Mouse (Mus musculus) G1E (cell line): ENCODE results near the gene Ccar1. TPM values are rescaled to one million over a fixed set of nuclear protein-coding genes. Genes with fewer than 3 reads are reported as not detected.

Experiments
- ATAC-seq: 2 replicates; pipeline ENCODE4 v1.8.0; 2016; ENCODE audit warnings: mild to moderate bottlenecking; ENCODE audit not compliant: insufficient number of reproducible peaks, poor library complexity, low FRiP score, severe bottlenecking; ENCODE audit errors: extremely low read depth
- DNase-seq: peaks from one replicate; pipeline ENCODE4 v3.0.0; 2012; ENCODE audit warnings: low spot score
- H3K27me3 ChIP-seq: 2 replicates; pipeline ENCODE4 v1.6.1; 2012; ENCODE audit warnings: mild to moderate bottlenecking, low read length, inconsistent platforms; ENCODE audit not compliant: insufficient read depth
- H3K36me3 ChIP-seq: replicated peaks from 2 replicates; pipeline ENCODE3; 2012; ENCODE audit warnings: mild to moderate bottlenecking, inconsistent platforms
- H3K4me1 ChIP-seq: 2 replicates; pipeline ENCODE4 v1.6.1; 2012; ENCODE audit warnings: low read depth, low read length, inconsistent platforms, mixed read lengths; ENCODE audit not compliant: insufficient read depth
- H3K4me3 ChIP-seq: 2 replicates; pipeline ENCODE4 v1.5.1; 2012; ENCODE audit warnings: low read depth, mild to moderate bottlenecking, inconsistent platforms, low read length, moderate library complexity, mixed read lengths
- H3K9me3 ChIP-seq: replicated peaks from 2 replicates; pipeline ENCODE4 v1.6.1; 2012; ENCODE audit warnings: inconsistent platforms
- CTCF ChIP-seq: IDR thresholded peaks from 2 replicates; pipeline ENCODE4 v1.5.1; 2012; ENCODE audit warnings: low read depth, low read length, inconsistent platforms, mixed read lengths
- GATA1 ChIP-seq: IDR thresholded peaks from 2 replicates; pipeline ENCODE4 v1.6.1; 2012; ENCODE audit warnings: borderline replicate concordance, low read length, inconsistent platforms, mixed read lengths
- GATA2 ChIP-seq: IDR thresholded peaks from 2 replicates; pipeline ENCODE4 v1.6.1; 2012; ENCODE audit warnings: low read depth, low read length, inconsistent platforms, borderline replicate concordance
- POLR2AphosphoS5 ChIP-seq: IDR thresholded peaks from 2 replicates; pipeline ENCODE4 v1.6.1; 2012; ENCODE audit warnings: low read depth, low read length, inconsistent platforms; ENCODE audit not compliant: insufficient replicate concordance
- TAL1 ChIP-seq: conservative IDR thresholded peaks from 2 replicates; pipeline ENCODE4 v1.6.1; 2012; ENCODE audit warnings: low read depth, low read length, inconsistent platforms, mixed read lengths
- polyA plus RNA-seq: library from polyadenylated mRNA; stranded (reverse); fragments of >175 nt; gene quantifications from 2 replicates; pipeline ENCODE4 v1.2.3, GENCODE M21; 2012
- total RNA-seq, 2 experiments: library from RNA; stranded (forward) in 1 of 2; stranded (reverse) in 1 of 2; fragments of 200-1000 nt in 1 of 2; fragments of >200 nt in 1 of 2; fragmentation: Nextera tagmentation in 1 of 2; gene quantifications; 2 replicates each; pipeline ENCODE4 v1.2.3; 2014 to 2017

The Ccar1 gene
- total and polyA plus RNA-seq, 3 experiments, result 8.7 to 186 (median 75.1) TPM

DNA sequence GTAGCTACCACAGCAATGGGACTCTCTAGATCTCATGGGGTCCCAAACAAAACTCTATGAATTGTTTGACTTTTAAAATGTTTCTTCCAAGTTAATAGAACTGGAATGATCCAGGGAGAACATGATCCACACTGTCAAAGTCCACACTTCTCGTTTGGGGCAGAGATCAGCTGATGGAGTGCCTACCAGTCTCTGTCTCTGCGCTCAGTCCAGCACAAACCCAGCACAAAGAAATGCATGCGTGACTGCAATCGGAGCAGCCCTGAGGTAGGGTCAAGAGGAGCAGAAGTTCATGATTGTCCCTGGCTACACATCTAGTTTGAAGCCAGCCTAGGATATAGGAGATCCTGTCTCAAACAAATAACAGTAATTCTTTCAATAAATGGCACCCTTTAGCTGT is 31.3 kb upstream of the Ccar1 start:
- Histone ChIP-seq H3K27me3 (0 out of 2 replicates have a peak, but pooled peaks cover under 1% of the 10 kb centered on the region), H3K36me3 (no peaks in the 10 kb centered on the region), H3K4me3 (no peak overlapping the region), H3K4me1 (no peaks in the 10 kb centered on the region), H3K9me3 (no peaks in the 10 kb centered on the region)
- ATAC-seq (no peak), DNase-seq (no peak)
- TF ChIP-seq TAL1 (no peak), CTCF (no peak), GATA1 (no peak), POLR2AphosphoS5 (no peak), GATA2 (no peak)

DNA sequence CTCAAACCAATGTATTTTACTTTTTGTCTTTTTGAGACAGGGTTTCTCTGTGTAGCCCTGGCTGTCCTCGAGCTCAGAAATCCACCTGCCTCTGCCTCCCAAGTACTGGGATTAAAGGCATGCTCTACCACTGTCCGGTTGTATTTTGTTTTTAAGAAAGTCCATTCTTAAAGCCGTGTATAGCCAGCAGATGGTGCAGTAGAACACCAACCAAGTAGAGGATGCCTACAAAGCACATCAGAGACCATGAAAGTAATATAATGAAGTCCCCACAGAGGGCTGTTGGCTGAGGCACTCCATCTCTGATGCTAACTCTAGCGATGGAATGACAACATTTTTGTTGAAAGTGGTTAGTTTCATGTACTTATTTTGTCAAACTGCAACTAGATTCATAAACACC is 17.9 kb upstream of the Ccar1 start:
- H3K4me3 ChIP-seq, result no peak overlapping the region
- no peaks in the 10 kb centered on the region for H3K4me1 ChIP-seq
- DNase-seq (no peak), ATAC-seq (no peak)
- H3K36me3 ChIP-seq, result no peaks in the 10 kb centered on the region
- TF ChIP-seq CTCF (no peak), POLR2AphosphoS5 (no peak), GATA1 (no peak), GATA2 (no peak), TAL1 (no peak)
- H3K27me3 ChIP-seq, result peaks cover 5% of the 10 kb centered on the region; the same call in 1 of the 2 replicates
- no peaks in the 10 kb centered on the region for H3K9me3 ChIP-seq

DNA sequence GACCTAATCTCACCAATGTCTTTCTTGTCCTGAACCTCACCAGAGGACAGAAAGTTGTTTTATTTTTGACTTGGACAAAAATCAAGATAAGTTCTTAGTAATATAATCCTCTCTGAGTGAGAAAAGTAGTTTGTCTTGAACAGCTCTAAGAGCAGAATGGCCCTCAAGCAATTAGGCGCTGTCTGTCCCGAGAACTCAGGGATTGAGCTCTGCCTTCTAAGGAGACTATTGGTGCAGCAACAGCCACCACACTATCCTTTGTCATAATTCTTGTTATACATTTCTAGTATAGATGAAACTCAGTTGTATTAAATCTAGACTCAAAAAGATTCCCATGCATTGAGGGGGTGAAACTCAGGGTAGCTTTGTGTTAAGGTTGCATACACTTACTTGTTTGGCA is 16.7 kb upstream of the Ccar1 start:
- H3K27me3 ChIP-seq, result peaks cover 5% of the 10 kb centered on the region; the same call in 1 of the 2 replicates
- no peak for ATAC-seq
- no peaks in the 10 kb centered on the region for H3K9me3 ChIP-seq
- no peaks in the 10 kb centered on the region for H3K4me1 ChIP-seq
- H3K36me3 ChIP-seq, result no peaks in the 10 kb centered on the region
- H3K4me3 ChIP-seq, result no peak overlapping the region
- no peak for TF ChIP-seq TAL1
- no peak for TF ChIP-seq CTCF
- no peak for DNase-seq

DNA sequence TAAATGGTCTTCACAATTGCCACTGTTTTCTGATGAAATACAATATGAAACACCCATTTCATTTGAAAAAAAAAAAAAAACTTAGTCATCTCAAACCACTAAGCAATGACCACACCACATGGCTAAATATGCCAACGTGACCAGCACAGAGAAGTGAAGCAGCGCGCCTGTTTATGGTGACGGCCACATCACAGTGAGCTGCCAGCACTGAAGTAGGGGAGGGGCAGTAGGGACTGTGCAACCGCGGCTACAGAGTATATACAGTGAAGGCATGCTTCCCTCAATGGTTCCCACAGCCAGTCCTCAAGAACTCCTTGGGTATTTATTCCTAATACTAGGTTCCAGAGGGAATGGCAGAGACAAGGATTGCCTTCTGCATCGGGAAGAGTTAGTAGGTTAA is 16.2 kb upstream of the Ccar1 start:
- H3K36me3 ChIP-seq, result no peaks in the 10 kb centered on the region
- TF ChIP-seq CTCF (no peak), POLR2AphosphoS5 (no peak), GATA2 (no peak), GATA1 (no peak), TAL1 (no peak)
- H3K4me3 ChIP-seq, result no peak overlapping the region
- no peak for ATAC-seq
- H3K27me3 ChIP-seq, result peaks cover 5% of the 10 kb centered on the region; the same call in 1 of the 2 replicates
- no peak for DNase-seq
- H3K9me3 ChIP-seq, result no peaks in the 10 kb centered on the region
- no peaks in the 10 kb centered on the region for H3K4me1 ChIP-seq

DNA sequence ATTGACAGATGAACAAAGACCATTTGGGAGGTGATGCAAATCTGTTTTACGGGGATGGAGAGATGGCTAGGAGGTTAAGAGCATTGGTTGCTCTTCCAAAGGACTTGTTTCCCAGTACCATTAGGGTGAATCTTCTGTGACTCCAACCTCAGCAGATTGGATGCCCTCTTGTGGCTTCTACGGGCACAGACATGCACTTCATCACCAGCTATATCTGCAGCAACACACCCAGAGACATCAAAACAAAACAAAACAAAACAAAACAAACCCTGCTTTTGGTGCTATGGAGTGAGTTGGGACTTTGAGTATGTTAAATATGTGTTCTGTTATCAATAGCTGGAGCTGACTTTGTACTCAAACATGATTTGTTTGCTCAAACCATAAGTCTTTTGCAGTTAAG is 12.0 kb upstream of the Ccar1 start:
- Histone ChIP-seq H3K36me3 (no peaks in the 10 kb centered on the region), H3K4me1 (no peaks in the 10 kb centered on the region), H3K27me3 (no peaks in the 10 kb centered on the region), H3K9me3 (no peaks in the 10 kb centered on the region), H3K4me3 (no peak overlapping the region)
- DNase-seq (no peak), ATAC-seq (no peak)
- no peak for TF ChIP-seq TAL1
- TF ChIP-seq POLR2AphosphoS5, result no peak
- TF ChIP-seq GATA2, result no peak
- no peak for TF ChIP-seq GATA1
- TF ChIP-seq CTCF, result no peak

DNA sequence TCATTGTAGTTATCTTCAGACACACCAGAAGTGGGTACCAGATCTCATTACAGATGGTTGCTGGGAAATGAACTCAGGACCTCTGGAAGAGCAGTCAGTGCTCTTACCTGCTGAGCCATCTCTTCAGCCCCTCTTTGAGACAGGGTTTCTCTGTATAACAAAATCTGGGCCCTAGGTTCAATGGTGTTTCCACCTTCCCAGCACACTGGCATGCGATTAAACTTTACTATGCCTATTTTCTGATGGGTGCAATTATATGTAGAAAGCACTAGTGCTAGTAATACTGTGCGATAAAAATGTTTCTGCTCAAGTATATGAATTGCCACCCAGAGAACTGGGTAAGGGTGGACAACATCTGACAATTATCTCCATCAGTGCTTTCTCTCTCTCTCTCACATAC is 11.2 kb upstream of the Ccar1 start:
- Histone ChIP-seq H3K27me3 (no peaks in the 10 kb centered on the region), H3K9me3 (no peaks in the 10 kb centered on the region), H3K36me3 (no peaks in the 10 kb centered on the region), H3K4me3 (no peak overlapping the region), H3K4me1 (no peaks in the 10 kb centered on the region)
- no peak for DNase-seq
- no peak for ATAC-seq
- no peak for TF ChIP-seq POLR2AphosphoS5
- TF ChIP-seq GATA2, result no peak

DNA sequence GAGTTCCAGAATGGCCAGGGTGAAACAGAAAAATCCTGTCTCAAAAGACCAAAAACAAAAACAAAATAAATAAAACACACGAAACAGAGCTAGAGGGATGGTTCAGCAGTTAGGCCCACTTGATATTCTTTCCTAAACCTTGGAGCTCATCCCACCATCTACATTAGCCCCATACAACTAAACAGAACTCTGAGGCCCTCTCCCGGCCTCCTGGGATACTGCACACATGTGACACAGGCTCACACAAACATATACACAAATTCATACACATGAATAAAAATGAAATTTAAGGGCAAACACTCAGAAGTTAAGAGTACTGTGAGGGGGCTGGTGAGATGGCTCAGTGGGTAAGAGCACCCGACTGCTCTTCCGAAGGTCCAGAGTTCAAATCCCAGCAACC is 2.1 kb upstream of the Ccar1 start:
- Histone ChIP-seq H3K4me3 (no peak overlapping the region), H3K36me3 (peaks cover 6% of the 10 kb centered on the region), H3K9me3 (no peaks in the 10 kb centered on the region), H3K4me1 (peaks cover 3% of the 10 kb centered on the region; the same call in 1 of the 2 replicates), H3K27me3 (no peaks in the 10 kb centered on the region)
- ATAC-seq (no peak), DNase-seq (no peak)
- TF ChIP-seq GATA1 (no peak), POLR2AphosphoS5 (no peak), CTCF (no peak), TAL1 (no peak), GATA2 (no peak)
